Mouse (Mus musculus) left cerebral cortex, adult 11 months (tissue): ENCODE results near the gene Wnk4.

Source experiments
- DNase-seq: peaks from one replicate; pipeline ENCODE4 v3.0.0; 2022; ENCODE audit warnings: low spot score

The Wnk4 gene

DNA sequence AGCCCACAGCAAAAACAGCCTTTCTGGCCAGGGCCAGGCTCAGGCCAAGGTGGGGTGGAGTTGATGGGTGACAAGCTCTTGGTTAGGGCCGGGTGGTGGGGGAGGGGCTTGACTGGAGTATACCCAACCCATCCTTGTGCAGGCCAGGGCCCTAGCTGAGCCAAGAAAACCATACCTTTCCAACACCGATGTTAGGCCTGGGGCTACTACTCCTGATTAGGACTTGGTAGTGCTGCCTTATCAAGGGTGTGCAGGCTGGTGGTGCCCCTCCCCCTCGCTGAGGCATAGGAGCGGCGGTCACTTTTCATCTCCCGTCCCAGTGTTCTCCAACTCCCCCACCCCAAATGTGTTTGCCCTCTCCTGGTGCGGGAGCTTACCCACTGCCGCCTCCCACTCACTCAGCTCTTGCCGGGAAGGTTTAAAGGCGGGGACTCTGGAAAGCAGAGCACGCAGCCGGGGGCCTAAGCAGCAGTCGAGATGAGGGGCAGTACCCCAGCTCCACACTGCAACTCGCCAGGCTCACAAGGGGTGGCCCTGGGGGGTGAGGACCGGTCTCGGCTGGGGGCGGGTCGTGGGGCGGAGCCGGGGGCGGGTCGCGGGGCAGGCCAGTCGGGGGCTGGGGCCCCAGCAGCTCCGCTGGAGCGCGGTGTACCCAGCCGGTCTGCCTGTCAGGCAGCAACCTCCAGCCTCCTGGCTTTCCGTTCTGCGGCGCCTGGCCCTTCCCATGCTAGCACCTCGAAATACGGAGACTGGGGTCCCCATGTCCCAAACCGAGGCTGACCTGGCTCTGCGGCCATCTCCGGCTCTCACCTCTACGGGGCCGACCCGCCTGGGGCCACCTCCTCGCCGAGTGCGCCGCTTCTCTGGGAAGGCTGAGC lies at the start of gene Wnk4:
Gene Wnk4, plus strand, starts transcription at position 620 of the 878 bp plus-strand sequence.
- no peak for DNase-seq

- no peak for DNase-seq
Observed at GRCm38 (mm10) chr11:101211970-101212369, 48.4 kb upstream of the Wnk4 start.

- no peak for DNase-seq
Observed at GRCm38 (mm10) chr11:101216936-101217335, 43.4 kb upstream of the Wnk4 start.

GRCm38 (mm10) chr11:101218436-101219055 lies 41.8 kb upstream of the Wnk4 start:
- DNase-seq, result no peak

GRCm38 (mm10) chr11:101220853-101221252 lies 39.5 kb upstream of the Wnk4 start:
- DNase-seq, result no peak

DNA sequence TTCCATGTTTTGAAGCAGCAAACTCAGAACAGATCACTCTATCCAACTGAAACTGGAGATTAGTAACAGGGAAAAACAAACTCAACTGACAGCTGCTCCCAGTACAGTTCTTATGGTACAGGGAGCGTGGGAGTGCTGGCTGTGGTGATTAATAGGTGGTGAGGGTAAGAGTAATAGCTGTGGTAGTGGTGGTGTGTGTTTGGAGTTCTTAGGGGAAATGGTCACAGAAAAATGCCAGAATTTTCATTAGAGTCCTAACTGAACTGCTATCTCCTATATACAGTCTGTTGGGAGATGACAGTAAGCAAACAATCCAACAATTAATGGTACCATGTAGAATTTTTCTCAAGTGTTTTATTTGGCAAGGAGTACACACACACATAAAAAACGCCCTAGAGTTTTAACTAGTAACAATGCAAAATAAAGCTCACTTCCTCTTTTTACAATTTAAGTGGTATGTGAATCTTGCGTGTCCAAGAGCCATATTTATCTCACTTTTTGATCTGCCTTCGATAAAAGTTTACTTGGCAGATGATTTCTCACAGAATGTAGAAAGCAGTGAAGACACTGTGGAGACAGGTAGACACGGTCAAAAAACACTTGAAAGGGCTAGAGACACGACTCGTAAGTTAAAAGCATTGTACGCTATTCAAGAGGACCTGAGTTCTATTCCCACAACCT lies 38.9 kb upstream of the Wnk4 start:
- no peak for DNase-seq

DNA sequence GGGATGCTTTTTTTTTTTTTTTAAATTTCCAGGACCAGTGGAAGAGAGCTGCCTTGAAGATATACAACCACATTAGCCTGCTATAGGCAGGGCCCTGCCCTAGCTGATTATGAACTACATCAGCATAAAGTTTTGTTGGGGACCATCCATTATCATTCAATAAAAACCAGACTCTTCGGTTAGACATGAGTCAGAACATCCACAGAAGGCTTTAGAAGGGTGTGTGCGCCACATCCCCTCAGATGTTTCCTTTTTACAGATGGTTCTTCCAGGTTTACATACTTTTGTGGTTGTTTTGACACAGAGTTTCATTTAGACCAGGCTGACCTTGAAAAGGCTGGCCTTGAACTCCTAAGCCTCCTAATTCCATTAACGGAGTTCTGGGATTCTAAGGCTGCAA lies 36.0 kb upstream of the Wnk4 start:
- no peak for DNase-seq

DNA sequence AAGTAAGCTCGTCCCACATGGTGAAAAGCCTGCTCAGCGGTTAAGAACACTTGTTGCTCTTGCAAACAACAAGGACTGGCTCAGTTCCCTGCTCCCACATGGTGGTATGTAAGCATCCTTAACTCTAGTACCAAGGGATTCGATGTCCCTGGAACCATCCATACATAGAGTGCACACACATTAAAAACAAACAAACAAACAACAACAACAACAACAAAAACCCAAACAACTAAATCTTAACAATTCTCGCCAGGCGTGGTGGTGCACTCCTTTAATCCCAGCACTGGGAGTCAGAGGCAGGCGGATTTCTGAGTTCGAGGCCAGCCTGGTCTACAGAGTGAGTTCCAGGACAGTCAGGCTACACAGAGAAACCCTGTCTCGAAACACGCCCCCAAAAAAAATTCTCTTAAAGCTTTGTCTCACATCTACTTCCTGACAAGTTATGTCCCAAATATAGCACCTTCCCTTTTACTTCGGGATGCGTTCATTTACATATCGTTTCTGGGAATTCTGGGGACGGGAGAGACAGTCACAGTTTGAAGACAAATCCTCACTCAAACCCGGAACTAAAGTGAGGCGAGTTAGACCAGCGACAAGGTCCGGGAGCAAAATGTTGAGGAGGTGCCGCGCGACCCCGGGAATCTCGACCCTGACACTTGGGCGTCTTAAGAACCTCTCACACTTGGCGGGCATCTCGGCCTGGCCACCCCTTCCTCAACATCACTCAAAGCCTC lies 34.9 kb upstream of the Wnk4 start:
- DNase-seq, result no peak

DNA sequence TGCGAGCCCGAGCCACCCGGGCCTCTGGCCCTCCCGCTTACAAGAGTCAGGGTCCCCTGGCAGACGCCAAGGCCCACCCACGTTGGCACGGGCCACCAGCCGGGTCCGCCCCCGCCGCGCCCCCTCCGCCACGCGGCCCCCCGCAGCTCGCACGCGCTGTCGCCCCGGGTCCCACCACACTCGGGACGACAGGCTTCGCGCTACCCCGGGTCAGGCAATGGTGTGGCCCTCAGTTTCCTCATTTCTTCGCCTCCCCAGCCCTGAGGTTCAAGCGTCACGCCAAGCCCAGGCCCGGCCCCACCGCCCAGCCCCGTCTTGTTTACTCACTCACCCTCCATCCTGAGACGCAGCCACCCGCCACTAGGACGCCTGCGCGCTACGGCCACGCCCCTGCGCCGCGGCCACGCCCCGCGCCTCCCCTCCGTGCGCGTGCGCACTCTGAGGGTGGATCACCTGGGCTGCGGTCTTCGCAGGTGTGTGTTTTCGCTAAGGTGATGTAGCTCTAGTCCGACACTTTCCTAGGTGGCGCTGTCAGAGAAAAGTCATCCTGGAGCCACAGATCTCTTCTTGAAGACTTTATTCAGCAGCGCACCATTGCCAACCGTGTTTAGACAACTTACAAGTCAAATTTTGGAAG lies 34.2 kb upstream of the Wnk4 start, which contains the start of gene Ezh1:
Gene Ezh1, minus strand, starts transcription at position 399 of the 637 bp plus-strand sequence.
- peak; percentile 83 for DNase-seq

DNA sequence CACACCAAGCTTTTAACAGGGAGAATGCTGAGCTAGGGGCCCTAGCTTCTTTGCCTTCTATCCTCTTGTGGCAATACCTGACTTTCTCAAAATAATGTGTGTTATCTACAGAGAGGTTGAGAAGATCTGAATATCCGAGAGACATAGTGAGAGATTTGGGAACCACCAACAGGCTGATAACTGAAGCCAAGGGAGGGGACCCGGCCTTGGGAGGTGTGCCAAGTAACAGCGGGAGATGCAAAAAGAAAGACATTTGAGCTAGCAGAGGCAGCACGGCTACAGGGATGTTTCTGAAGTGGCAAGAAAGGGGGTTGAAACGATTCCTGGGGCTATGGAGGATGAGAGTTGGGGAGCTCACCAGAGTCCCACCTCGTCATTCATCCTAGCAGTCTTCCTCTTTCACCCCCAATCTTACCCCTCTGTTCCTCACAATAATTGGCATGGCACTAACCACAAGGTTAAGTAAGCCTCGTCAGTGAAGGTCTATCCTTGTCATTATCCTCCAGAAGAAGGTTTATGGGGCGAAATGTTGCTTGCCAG lies 30.9 kb upstream of the Wnk4 start:
- no peak for DNase-seq

DNA sequence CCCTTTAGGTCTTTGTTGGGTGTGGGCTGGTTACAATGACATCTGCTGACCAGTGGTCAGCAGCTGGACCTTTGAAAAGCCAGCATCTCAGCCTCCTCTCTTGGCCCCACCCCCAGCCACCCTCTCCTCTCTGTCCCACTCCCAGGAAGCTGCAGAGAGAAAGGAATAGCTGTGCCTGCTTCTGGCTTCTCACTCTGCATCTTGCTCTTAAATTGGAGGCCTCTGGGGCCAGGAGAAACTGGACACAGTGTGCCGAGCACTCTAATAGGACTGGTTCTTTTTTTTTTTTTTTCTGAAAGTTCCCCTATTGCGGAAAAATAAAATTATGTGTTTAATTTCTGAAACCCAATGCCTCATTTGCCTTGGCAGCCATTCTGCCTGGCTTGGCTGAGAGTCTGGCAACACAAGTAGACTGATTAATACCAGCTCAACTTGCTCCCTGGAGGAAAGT lies 30.3 kb upstream of the Wnk4 start:
- DNase-seq, result no peak

GRCm38 (mm10) chr11:101230526-101230925 lies 29.8 kb upstream of the Wnk4 start:
- no peak for DNase-seq

DNA sequence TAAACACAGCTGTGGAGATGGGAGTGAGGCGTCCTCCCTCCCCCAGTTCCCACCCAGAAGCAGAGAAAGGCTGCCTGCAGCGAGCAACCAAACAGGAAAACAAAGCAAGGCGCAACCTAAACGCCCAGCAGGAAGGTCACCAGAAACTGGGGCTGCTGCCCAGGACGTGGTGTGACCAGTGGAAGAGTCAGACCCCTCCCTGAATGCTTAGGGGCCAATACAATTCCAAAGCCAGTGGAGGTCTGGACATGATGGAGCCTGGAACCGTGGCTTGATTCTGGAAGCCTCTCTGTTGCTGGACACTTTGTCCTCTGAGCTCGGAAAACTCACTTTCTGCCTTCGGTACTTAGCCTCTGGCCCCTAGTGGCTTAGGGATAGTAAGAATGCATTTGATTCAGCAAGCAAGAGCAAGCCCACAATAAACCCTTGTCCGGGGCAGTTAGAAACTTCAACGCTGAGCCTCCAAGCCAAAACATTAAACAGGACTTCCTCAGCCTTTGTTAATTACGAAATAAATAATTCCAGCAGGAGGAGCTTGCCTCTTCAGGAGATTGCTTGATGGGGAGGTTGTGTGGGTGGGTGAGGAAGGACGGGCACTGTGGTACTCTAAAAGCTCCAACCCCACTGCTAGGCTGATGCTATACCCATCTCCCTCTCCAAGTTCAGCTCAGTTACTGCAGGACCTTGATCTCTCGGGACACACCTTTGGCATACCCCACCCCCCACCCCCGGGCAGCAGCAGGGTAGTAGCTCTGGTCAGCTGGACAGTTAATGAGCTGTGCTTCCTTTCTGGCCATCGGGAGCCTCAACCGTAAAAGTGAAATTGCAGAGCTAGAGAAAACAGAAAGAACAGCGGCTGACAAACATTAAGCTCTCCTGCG lies 29.1 kb upstream of the Wnk4 start:
- DNase-seq, result no peak

GRCm38 (mm10) chr11:101232010-101232839 lies 28.1 kb upstream of the Wnk4 start:
- DNase-seq, result no peak

- DNase-seq, result no peak
Observed at GRCm38 (mm10) chr11:101233240-101233639, 27.1 kb upstream of the Wnk4 start.

DNA sequence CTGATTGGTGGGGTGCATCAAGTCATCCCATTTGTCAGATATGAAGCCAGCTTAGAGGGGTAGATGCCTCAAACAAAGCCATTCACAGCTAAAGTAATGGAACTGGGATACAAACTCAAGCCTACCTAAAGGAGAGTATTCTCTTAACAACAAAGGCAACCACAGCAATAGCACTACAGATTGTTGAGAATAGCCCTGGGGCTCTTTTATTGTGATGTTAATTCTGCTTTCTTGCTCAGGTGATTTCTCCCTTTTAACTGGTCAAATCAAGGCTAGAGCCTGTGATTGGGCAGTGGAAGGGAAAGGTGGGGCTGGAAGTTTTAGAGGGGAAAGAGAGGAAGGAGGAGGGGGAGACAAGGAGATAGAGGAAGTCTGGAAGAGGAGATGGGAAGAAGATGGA lies 26.2 kb upstream of the Wnk4 start:
- DNase-seq, result no peak

DNA sequence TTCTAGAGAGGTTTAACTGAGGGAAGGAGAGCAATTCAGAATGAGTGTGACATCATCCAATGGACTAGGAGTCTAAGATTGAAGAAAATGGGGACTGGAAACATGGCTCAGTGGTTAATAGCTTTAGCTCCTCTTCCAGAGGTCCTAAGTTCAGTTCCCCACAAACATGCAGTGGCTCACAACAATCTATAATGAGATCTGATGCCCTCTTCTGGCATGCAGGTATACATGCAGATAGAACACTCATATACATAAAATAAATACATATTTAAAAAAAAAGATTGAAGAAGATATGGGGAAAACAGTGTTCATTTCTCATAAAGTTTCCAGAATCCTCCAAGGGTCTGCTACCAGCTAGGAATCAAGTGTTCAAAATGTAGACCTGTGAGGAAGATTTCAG lies 24.9 kb upstream of the Wnk4 start:
- DNase-seq, result no peak

DNA sequence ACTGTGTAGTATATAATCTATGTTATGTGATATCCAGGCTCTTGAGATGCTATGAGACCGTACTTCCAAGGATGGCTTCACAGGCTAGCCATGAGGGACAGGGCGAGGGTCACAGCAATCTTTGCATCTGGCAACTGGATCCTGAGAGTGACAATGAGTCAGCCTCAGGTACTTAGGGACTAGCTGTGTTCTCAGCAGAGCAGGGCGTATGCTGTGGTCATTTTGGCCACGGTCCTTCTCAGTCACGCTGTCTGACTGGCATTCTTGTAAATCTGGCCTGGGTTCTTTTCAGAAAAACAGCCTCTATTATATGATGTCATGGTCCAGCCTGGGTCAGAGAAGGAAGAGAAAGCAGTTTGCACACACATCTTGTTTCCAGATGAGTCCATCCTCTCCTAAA lies 23.6 kb upstream of the Wnk4 start:
- DNase-seq, result no peak

DNA sequence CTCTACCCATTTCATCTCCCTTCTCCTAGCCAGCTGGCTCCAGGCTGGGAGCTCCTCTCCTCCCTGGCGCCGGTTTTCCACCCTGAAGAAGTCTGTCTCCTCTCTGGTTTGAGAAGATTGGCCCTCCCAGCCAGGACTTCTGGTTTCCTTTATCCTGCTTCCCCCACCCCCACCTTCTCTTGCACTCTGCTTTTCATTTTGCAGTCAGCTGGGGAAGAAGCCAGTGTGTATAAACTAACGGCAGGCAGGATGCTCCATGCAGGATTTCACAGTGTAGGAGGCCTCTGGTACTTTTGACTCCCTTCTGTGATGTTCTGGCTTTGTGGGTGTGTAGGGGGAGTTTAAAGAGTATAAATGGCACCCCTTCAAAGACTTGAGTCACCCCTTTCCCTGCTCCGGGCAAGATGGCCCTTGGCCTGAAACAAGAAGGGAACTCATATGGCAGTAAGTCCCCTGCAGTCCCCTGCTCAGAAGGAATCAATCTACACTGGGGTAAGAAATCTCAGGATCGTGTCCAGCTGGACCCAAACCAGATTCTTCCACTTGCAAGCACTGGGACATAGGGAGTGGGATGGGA lies 22.2 kb upstream of the Wnk4 start:
- no peak for DNase-seq
